Mouse (Mus musculus): ENCODE results near the gene Pip5k1b. TPM values are rescaled to one million over a fixed set of nuclear protein-coding genes. Genes with fewer than 3 reads are reported as not detected.

Pip5k1b gene
- polyA plus RNA-seq, 1 experiment from 2014 or later: 1.8 TPM

DNA sequence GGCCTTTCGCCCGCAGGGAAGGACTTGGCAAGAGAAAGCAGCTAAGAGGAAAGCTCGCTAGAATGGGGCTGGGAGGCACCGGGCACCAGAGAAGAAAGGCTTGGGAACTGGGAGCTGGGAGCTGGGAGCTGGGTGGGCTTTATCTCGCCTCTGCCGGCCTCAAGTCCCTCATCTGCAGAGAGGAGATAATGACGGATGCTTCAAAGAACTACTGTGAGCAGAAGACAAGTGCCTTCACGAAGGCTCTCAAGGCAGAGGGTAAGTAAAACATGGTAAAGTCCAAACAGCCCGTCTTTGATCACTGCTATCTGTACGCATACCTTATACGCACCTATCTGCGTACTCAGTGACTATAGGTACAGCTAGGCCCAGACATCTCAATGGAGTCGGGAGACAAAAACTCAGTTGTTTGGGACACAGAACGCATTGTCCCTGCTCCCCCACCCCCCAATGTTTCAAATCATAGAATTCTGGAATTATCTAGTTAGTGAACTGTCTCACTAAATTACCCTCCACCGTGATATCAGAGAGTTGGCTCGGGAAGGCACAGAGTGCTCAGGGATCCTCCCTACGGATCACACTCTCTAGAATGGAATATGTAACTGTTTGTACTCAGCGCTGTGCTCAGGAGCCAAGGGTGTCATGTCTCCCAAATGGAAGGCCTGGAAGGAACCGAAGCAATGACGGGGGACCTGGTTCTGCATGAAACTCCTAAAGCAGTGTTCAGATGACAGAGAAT, 42.4 kb downstream of the Pip5k1b start:
- H3K36me3 ChIP-seq (ENCODE audit: control insufficient read depth, insufficient read depth): no peaks in the 10 kb centered on the region
- no peak overlapping the region for H3K27ac ChIP-seq (ENCODE audit: low read length)
- H3K4me1 ChIP-seq (replicated peaks; ENCODE audit: control insufficient read depth, insufficient read depth, low read length): peaks cover 1% of the 10 kb centered on the region; the same call in 1 of the 2 replicates
- no peaks in the 10 kb centered on the region for H3K9me3 ChIP-seq (ENCODE audit: control insufficient read depth, low read length)
- no peak for ATAC-seq
- no peak overlapping the region for H3K4me2 ChIP-seq (ENCODE audit: low read length)
- WGBS: 81% methylated on average over 20 of the region's 20 CpGs
- no peak overlapping the region for H3K4me3 ChIP-seq (replicated peaks; ENCODE audit: low read length)
- no peaks in the 10 kb centered on the region for H3K27me3 ChIP-seq (replicated peaks; ENCODE audit: control insufficient read depth, insufficient read depth, low read length)
- no peak overlapping the region for H3K9ac ChIP-seq (replicated peaks; ENCODE audit: low read depth, low read length)

- no peak overlapping the region for H3K27ac ChIP-seq (ENCODE audit: low read length)
- no peaks in the 10 kb centered on the region for H3K36me3 ChIP-seq (ENCODE audit: control insufficient read depth, insufficient read depth)
- H3K4me1 ChIP-seq (replicated peaks; ENCODE audit: control insufficient read depth, insufficient read depth, low read length): peaks cover 6% of the 10 kb centered on the region
- H3K4me2 ChIP-seq (ENCODE audit: low read length): no peak overlapping the region
- no peak overlapping the region for H3K4me3 ChIP-seq (replicated peaks; ENCODE audit: low read length)
- no peaks in the 10 kb centered on the region for H3K9me3 ChIP-seq (ENCODE audit: control insufficient read depth, low read length)
- H3K27me3 ChIP-seq (replicated peaks; ENCODE audit: control insufficient read depth, insufficient read depth, low read length): no peaks in the 10 kb centered on the region
- 93% methylated on average over 7 of the region's 7 CpGs for WGBS
- no peak overlapping the region for H3K9ac ChIP-seq (replicated peaks; ENCODE audit: low read depth, low read length)
- ATAC-seq: no peak
Measured at GRCm38 (mm10) chr19:24511939-24512338, 43.7 kb downstream of the Pip5k1b start.

DNA sequence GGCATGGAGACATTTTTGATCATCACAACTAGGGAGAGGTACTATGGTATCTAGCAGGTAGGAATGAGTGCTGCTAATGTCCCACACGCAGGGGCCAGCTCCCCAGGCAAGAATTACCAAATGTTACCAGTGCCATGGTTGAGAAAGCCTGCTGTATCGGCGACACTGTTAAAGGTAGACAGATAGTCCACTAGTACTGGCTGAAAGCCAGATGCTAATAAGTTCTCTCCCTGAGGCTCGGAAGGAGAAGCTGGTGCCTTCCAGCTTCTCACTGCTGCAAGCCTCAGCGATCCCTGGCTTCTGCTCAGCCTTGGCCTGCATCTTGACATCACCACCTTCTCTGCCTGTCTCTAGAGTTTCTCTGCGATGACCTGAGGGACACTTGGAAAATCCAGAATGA, 46.3 kb downstream of the Pip5k1b start:
- no peak overlapping the region for H3K9ac ChIP-seq (replicated peaks; ENCODE audit: low read depth, low read length)
- WGBS: 81% methylated on average over 6 of the region's 6 CpGs
- no peaks in the 10 kb centered on the region for H3K36me3 ChIP-seq (ENCODE audit: control insufficient read depth, insufficient read depth)
- H3K4me1 ChIP-seq (replicated peaks; ENCODE audit: control insufficient read depth, insufficient read depth, low read length): peaks cover 6% of the 10 kb centered on the region
- H3K27ac ChIP-seq (ENCODE audit: low read length): no peak overlapping the region
- H3K4me3 ChIP-seq (replicated peaks; ENCODE audit: low read length): no peak overlapping the region
- H3K4me2 ChIP-seq (ENCODE audit: low read length): no peak overlapping the region
- ATAC-seq: no peak
- H3K9me3 ChIP-seq (ENCODE audit: control insufficient read depth, low read length): no peaks in the 10 kb centered on the region
- H3K27me3 ChIP-seq (replicated peaks; ENCODE audit: control insufficient read depth, insufficient read depth, low read length): no peaks in the 10 kb centered on the region

- Histone ChIP-seq H3K4me1 (replicated peaks; ENCODE audit: control insufficient read depth, insufficient read depth, low read length) (peaks cover 6% of the 10 kb centered on the region), H3K4me2 (ENCODE audit: low read length) (no peak overlapping the region), H3K4me3 (replicated peaks; ENCODE audit: low read length) (no peak overlapping the region), H3K36me3 (ENCODE audit: control insufficient read depth, insufficient read depth) (no peaks in the 10 kb centered on the region), H3K27me3 (replicated peaks; ENCODE audit: control insufficient read depth, insufficient read depth, low read length) (no peaks in the 10 kb centered on the region), H3K27ac (ENCODE audit: low read length) (no peak overlapping the region), H3K9ac (replicated peaks; ENCODE audit: low read depth, low read length) (no peak overlapping the region), H3K9me3 (ENCODE audit: control insufficient read depth, low read length) (no peaks in the 10 kb centered on the region)
- 14% methylated on average over 13 of the region's 13 CpGs for WGBS
- ATAC-seq: peak; percentile 33; the same call in 1 of the 2 replicates
Measured at GRCm38 (mm10) chr19:24508087-24508767, 47.4 kb downstream of the Pip5k1b start.

GRCm38 (mm10) chr19:24502736-24503421, 52.8 kb downstream of the Pip5k1b start:
- Histone ChIP-seq H3K36me3 (ENCODE audit: control insufficient read depth, insufficient read depth) (no peaks in the 10 kb centered on the region), H3K27me3 (replicated peaks; ENCODE audit: control insufficient read depth, insufficient read depth, low read length) (no peaks in the 10 kb centered on the region), H3K4me2 (ENCODE audit: low read length) (no peak overlapping the region), H3K9ac (replicated peaks; ENCODE audit: low read depth, low read length) (no peak overlapping the region), H3K4me3 (replicated peaks; ENCODE audit: low read length) (no peak overlapping the region), H3K27ac (ENCODE audit: low read length) (no peak overlapping the region), H3K4me1 (replicated peaks; ENCODE audit: control insufficient read depth, insufficient read depth, low read length) (peaks cover under 1% of the 10 kb centered on the region), H3K9me3 (ENCODE audit: control insufficient read depth, low read length) (no peaks in the 10 kb centered on the region)
- WGBS: 88% methylated on average over 10 of the region's 10 CpGs
- ATAC-seq: no peak

- no peaks in the 10 kb centered on the region for H3K9me3 ChIP-seq (ENCODE audit: control insufficient read depth, low read length)
- no peak overlapping the region for H3K27ac ChIP-seq (ENCODE audit: low read length)
- ATAC-seq: no peak
- H3K4me1 ChIP-seq (replicated peaks; ENCODE audit: control insufficient read depth, insufficient read depth, low read length): no peaks in the 10 kb centered on the region
- no peak overlapping the region for H3K4me2 ChIP-seq (ENCODE audit: low read length)
- H3K27me3 ChIP-seq (replicated peaks; ENCODE audit: control insufficient read depth, insufficient read depth, low read length): no peaks in the 10 kb centered on the region
- H3K36me3 ChIP-seq (ENCODE audit: control insufficient read depth, insufficient read depth): no peaks in the 10 kb centered on the region
- no peak overlapping the region for H3K4me3 ChIP-seq (replicated peaks; ENCODE audit: low read length)
- H3K9ac ChIP-seq (replicated peaks; ENCODE audit: low read depth, low read length): no peak overlapping the region
Measured at GRCm38 (mm10) chr19:24501525-24501924, 54.1 kb downstream of the Pip5k1b start.

DNA sequence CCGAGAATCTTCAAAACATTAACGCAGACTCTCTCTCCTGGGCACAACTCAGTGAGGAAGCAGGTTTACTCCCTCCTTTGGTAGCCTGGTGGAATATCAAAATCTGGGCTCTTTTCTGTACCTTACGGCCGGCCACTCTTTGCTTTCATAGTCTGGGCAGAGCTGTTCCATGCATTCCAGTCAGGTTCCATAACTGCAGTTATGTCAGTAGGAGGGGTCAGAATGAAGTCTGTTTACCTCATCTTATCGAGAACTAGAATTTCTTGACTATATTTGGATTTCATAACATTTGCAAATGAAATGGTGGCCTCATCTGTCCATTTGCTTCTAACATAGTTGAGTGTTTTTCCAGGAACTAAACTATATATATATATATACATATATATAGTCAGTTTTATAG, 55.2 kb downstream of the Pip5k1b start:
- no peak overlapping the region for H3K9ac ChIP-seq (replicated peaks; ENCODE audit: low read depth, low read length)
- ATAC-seq: no peak
- no peaks in the 10 kb centered on the region for H3K36me3 ChIP-seq (ENCODE audit: control insufficient read depth, insufficient read depth)
- no peaks in the 10 kb centered on the region for H3K9me3 ChIP-seq (ENCODE audit: control insufficient read depth, low read length)
- H3K4me2 ChIP-seq (ENCODE audit: low read length): no peak overlapping the region
- H3K4me1 ChIP-seq (replicated peaks; ENCODE audit: control insufficient read depth, insufficient read depth, low read length): no peaks in the 10 kb centered on the region
- no peak overlapping the region for H3K27ac ChIP-seq (ENCODE audit: low read length)
- no peaks in the 10 kb centered on the region for H3K27me3 ChIP-seq (replicated peaks; ENCODE audit: control insufficient read depth, insufficient read depth, low read length)
- WGBS: 86% methylated on average over 5 of the region's 5 CpGs
- no peak overlapping the region for H3K4me3 ChIP-seq (replicated peaks; ENCODE audit: low read length)

GRCm38 (mm10) chr19:24499291-24499690, 56.4 kb downstream of the Pip5k1b start:
- Histone ChIP-seq H3K9ac (replicated peaks; ENCODE audit: low read depth, low read length) (no peak overlapping the region), H3K4me2 (ENCODE audit: low read length) (no peak overlapping the region), H3K4me1 (replicated peaks; ENCODE audit: control insufficient read depth, insufficient read depth, low read length) (no peaks in the 10 kb centered on the region), H3K27ac (ENCODE audit: low read length) (no peak overlapping the region), H3K9me3 (ENCODE audit: control insufficient read depth, low read length) (no peaks in the 10 kb centered on the region), H3K27me3 (replicated peaks; ENCODE audit: control insufficient read depth, insufficient read depth, low read length) (no peaks in the 10 kb centered on the region), H3K36me3 (ENCODE audit: control insufficient read depth, insufficient read depth) (no peaks in the 10 kb centered on the region), H3K4me3 (replicated peaks; ENCODE audit: low read length) (no peak overlapping the region)
- ATAC-seq: no peak
- 79% methylated on average over 3 of the region's 3 CpGs for WGBS

GRCm38 (mm10) chr19:24493887-24494286, 61.8 kb downstream of the Pip5k1b start:
- no peak for ATAC-seq

More at GRCm38 (mm10) chr19:24493887-24494286, 61.8 kb downstream of the Pip5k1b start:
- 87% methylated on average over 4 of the region's 4 CpGs for WGBS
- H3K27ac ChIP-seq (ENCODE audit: low read length): no peak overlapping the region
- H3K4me3 ChIP-seq (replicated peaks; ENCODE audit: low read length): no peak overlapping the region
- H3K36me3 ChIP-seq (ENCODE audit: control insufficient read depth, insufficient read depth): no peaks in the 10 kb centered on the region
- H3K27me3 ChIP-seq (replicated peaks; ENCODE audit: control insufficient read depth, insufficient read depth, low read length): no peaks in the 10 kb centered on the region
- no peak overlapping the region for H3K9ac ChIP-seq (replicated peaks; ENCODE audit: low read depth, low read length)
- no peak overlapping the region for H3K4me2 ChIP-seq (ENCODE audit: low read length)
- H3K9me3 ChIP-seq (ENCODE audit: control insufficient read depth, low read length): no peaks in the 10 kb centered on the region
- H3K4me1 ChIP-seq (replicated peaks; ENCODE audit: control insufficient read depth, insufficient read depth, low read length): no peaks in the 10 kb centered on the region

Measured in forebrain, embryonic 16.5 days (tissue).